Mouse (Mus musculus) lung, adult 18-20 months (tissue): ENCODE measurements around the gene Smpd2.
A peak's percentile ranks its signal among the peaks of the same experiment; 100 is the strongest.

Source experiments
- DNase-seq, 2 experiments: peaks; one replicate each; pipeline ENCODE4 v3.0.0; 2022; ENCODE audit warnings: mixed read lengths in 2 of 2

The Smpd2 gene

DNA sequence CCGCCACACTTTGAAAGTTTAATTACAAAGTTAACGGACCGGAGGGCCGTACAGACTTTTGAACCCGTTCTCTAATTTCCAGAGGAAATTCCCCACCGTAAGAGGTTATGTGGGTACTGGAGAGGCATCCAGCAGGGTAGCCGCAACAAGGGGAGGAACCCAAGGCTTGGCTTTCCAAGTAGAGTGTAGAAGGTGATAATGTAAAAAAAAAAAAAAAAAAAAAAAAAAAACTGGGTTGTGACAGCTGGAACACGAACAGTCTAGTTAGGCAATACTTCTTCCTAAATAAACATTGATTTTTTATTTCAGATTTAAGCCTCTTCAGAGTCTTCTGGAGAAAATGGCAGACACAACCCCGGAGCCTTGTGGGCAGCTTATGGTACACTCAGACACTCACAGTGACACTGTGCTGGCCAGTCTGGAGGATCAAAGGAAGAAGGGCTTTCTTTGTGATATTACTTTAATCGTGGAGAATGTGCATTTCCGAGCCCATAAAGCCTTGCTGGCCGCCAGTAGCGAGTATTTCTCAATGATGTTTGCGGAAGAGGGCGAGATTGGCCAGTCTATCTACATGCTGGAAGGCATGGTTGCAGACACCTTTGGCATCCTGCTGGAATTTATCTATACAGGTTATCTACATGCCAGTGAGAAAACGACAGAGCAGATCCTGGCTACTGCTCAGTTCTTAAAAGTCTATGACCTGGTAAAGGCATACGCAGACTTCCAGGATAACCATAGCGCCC, 39.2 kb downstream of the Smpd2 start:
- DNase-seq = no peak

DNA sequence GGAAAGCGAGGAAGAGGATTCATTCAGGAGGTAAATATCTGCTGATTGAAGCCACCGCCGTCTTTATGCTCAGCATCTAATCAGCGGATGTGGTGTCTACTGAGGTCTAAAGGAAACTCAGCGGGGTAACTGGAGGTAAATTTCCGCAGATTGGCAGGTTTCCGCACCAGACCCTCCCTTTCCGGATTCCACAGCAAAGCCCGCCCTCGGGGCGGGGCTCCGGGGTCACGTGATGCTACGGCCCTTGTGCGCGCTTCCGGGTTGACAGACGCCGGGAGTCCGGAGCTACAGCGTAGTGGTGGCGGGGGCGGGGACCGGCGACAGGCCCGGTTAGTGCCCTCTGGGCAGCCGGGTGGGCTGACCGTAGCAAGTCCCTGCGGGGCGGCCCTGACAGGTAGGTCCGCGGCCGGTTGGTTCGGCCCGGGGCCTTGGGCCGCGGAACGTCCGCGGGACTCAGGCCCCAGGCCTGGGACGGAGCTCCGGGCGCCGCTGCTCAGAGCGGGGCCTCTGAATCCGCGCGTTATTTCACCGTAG, 40.0 kb downstream of the Smpd2 start, which contains the start of gene Zbtb24:
TSS of gene Zbtb24 (plus strand) at position 247 of the 534 bp plus-strand sequence.
- DNase-seq = peak; percentile 95 to 96

DNA sequence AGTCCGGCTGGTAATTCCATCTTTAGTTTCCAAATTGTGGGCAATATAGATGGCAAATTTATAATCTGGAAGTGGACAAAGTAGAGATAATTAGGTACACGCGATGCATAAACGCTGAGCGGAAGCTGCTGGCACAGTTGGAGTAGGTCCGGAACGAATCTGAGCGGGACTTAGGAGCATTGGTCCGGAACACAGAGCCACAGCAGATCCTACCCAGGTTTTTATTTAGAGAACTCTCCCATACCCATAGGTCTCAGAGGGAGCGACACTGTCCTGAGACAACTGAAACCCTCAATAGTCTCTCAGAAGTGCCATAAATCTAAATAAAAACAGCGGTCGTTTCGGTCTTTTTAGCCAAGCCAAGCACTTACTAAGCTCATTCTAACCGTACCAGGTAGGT, 40.5 kb downstream of the Smpd2 start:
- DNase-seq = peak; percentile 21 to 22

DNA sequence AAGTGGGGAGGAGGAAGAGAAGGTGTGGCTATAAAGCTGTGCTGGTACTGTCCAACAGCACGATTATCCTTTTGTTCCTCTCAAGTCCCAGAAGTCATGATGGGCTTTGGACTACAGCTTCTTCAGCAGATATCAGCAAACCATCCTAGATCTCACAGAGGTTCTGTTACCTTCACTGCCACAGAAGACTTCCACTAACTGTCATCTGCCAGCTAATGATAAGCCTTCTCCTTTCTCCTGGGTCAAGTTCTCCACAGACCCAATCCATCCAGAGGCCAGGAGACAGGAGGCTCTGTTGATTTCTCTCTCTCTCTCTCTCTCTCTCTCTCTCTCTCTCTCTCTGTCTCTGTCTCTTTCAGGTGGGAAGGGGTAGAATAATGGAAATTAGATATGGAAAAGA, 42.0 kb downstream of the Smpd2 start:
- no peak for DNase-seq
